Mouse (Mus musculus) gastrocnemius, adult 2 months (tissue): ENCODE measurements around the gene Ddx19b. TPM values are rescaled to one million over a fixed set of nuclear protein-coding genes. Genes with fewer than 3 reads are reported as not detected.
A peak's percentile ranks its signal among the peaks of the same experiment; 100 is the strongest.

Experiments
- DNase-seq: peaks from one replicate; pipeline ENCODE4 v3.0.0; 2022
- H3K27ac ChIP-seq: fragments of 200-600 bp; 2 replicates; pipeline ENCODE4 v1.8.1; 2022; ENCODE audit warnings: mild to moderate bottlenecking
- H3K4me3 ChIP-seq: fragments of 200-600 bp; 2 replicates; pipeline ENCODE4 v1.8.1; 2022; ENCODE audit warnings: mild to moderate bottlenecking, moderate library complexity
- CTCF ChIP-seq: fragments of 200-600 bp; IDR thresholded peaks from 2 replicates; pipeline ENCODE4 v1.8.1; 2022; ENCODE audit warnings: antibody characterized with exemption, mild to moderate bottlenecking, moderate library complexity
- intact Hi-C: fragments of 180-260 bp; cut with DNase I; formaldehyde crosslinking; loops from one replicate; pipeline ENCODE4 v1.15.1; 2025
- microRNA-seq: library from miRNA; unstranded; fragments of <30 nt; microRNA quantifications from one replicate; pipeline ENCODE4 v1.2.0, GENCODE M21; 2021
- total RNA-seq, 2 experiments: library from RNA; stranded (reverse); gene quantifications; 2 replicates each; pipeline ENCODE4 v1.2.3; 2021

The Ddx19b gene
- total RNA-seq, 2 experiments from 2014 or later, result 11.4 to 13.0 TPM

DNA sequence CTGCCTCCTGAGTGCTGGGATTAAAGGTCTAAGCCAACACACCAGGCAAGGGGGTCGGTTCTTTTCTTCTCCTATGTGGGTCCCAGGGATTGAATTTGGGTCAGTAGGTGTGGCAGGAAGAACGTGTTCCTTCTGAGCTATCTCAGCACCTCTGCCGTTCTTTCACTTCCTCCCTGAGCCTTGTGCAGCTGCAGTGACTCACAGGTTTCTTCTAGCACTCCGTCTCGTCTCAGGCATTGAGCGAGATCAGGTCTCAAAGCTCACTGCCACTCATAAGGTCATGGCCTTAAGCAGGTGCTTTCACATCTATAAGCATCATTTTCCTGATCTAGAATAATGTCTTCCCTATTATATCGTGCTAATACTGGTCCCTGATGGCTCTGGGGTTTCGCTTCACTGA is 76.8 kb downstream of the Ddx19b start:
- DNase-seq, result no peak
- no peak for TF ChIP-seq CTCF
- Histone ChIP-seq H3K27ac (peak overlapping the region; percentile 62; the same call in 1 of the 2 replicates), H3K4me3 (no peak overlapping the region)
- intact Hi-C loops, result loop anchor here (5.0 kb wide), 1 partner anchor 32 kb away; no protein-coding TSS in a partner anchor

Small RNA genes within 50 kb of the gene (microRNA-seq; reads per million reads assigned to microRNA genes)
- gene Gm24103 (not detected), gene Mir3473d (not detected)

Other genes starting within 250 kb of the Ddx19b start
- gene Il34, start 225.8 kb downstream of the Ddx19b start, total RNA-seq, result 1 to 10 TPM; 5.2 TPM
- gene Cog4, start 185.2 kb downstream of the Ddx19b start, total RNA-seq, result 10 to 100 TPM; 60.3 to 64.2 TPM
- gene Sf3b3, start 185.0 kb downstream of the Ddx19b start, total RNA-seq, result 10 to 100 TPM; 16.9 to 19.7 TPM
- gene Fuk, start 129.3 kb downstream of the Ddx19b start, total RNA-seq, result 1 to 10 TPM; 4.4 TPM
- gene St3gal2, start 111.8 kb downstream of the Ddx19b start, total RNA-seq, result 10 to 100 TPM; 46.4 to 51.0 TPM
- 10 to 100 TPM; 29.4 to 30.2 TPM for gene Ddx19a, start 34.0 kb downstream of the Ddx19b start, total RNA-seq
- 10 to 100 TPM; 50.5 to 54.2 TPM for gene Aars, start 1.4 kb upstream of the Ddx19b start, total RNA-seq
- not detected for gene Exosc6, start 24.6 kb upstream of the Ddx19b start, total RNA-seq
- gene Clec18a, start 60.7 kb upstream of the Ddx19b start, total RNA-seq, result 1 to 10 TPM in 1 of 2 experiments, under 1 TPM in 1; 0.36 to 1.1 TPM
- 100 to 1,000 TPM; 111 to 130 TPM for gene Pdpr, start 62.9 kb upstream of the Ddx19b start, total RNA-seq
- 10 to 100 TPM; 31.1 to 39.6 TPM for gene Glg1, start 227.5 kb upstream of the Ddx19b start, total RNA-seq